Mouse (Mus musculus) E14TG2a.4 (cell line): ENCODE results near the gene Fibin.

Experiments
- H3K27me3 ChIP-seq: 2 replicates; pipeline ENCODE4 v1.6.1; 2014; ENCODE audit warnings: low read length, control low read depth; ENCODE audit not compliant: insufficient read depth
- H3K36me3 ChIP-seq: 2 replicates; pipeline ENCODE4 v1.6.1; 2014; ENCODE audit warnings: low read length, control low read depth; ENCODE audit not compliant: insufficient read depth
- H3K4me1 ChIP-seq: replicated peaks from 2 replicates; pipeline ENCODE4 v1.6.1; 2014; ENCODE audit warnings: low read depth, low read length, control low read depth
- H3K4me3 ChIP-seq: replicated peaks from 2 replicates; pipeline ENCODE4 v1.5.1; 2014; ENCODE audit warnings: mild to moderate bottlenecking, low read length
- H3K9me3 ChIP-seq: 2 replicates; pipeline ENCODE4 v1.6.1; 2014; ENCODE audit warnings: low read length, control low read depth
- CTCF ChIP-seq: conservative IDR thresholded peaks from 2 replicates; pipeline ENCODE4 v1.5.1; 2014; ENCODE audit warnings: low read length
- NANOG ChIP-seq: IDR thresholded peaks from 2 replicates; pipeline ENCODE4 v1.6.1; 2014; ENCODE audit warnings: borderline replicate concordance, low read length, mixed read lengths
- POU5F1 ChIP-seq: IDR thresholded peaks from 2 replicates; pipeline ENCODE4 v1.6.1; 2014; ENCODE audit warnings: low read length, borderline replicate concordance

Fibin gene

DNA sequence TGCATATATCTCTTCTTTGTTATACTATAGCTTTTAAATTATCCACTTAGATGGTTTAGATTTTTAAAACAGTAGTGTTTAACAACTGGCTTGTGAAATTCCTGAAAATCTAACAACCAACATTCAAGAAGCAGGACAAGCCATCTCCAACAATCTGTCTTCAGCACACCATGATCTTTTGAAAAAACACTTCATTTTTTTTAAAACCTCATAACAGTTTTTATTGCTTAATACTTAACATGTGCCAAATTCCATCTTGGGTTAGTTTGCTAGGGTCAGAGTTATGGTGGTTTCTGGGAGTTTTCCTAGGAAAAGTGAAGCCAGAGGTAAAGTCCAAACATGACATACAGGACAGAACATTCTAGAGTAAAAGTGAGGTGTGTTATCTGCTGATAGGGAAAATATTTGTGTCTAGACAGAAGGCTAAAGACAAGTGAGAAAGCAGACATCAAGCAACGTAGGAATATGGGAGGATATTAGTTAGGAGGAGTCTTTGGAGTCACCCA, 4.5 kb upstream of the Fibin start:
- Histone ChIP-seq H3K27me3 (peaks cover 8% of the 10 kb centered on the region), H3K9me3 (peaks cover under 1% of the 10 kb centered on the region; the same call in 1 of the 2 replicates), H3K4me3 (no peak overlapping the region), H3K4me1 (peaks cover 2% of the 10 kb centered on the region; the same call in 1 of the 2 replicates), H3K36me3 (no peaks in the 10 kb centered on the region)
- no peak for TF ChIP-seq POU5F1
- no peak for TF ChIP-seq NANOG
- no peak for TF ChIP-seq CTCF

DNA sequence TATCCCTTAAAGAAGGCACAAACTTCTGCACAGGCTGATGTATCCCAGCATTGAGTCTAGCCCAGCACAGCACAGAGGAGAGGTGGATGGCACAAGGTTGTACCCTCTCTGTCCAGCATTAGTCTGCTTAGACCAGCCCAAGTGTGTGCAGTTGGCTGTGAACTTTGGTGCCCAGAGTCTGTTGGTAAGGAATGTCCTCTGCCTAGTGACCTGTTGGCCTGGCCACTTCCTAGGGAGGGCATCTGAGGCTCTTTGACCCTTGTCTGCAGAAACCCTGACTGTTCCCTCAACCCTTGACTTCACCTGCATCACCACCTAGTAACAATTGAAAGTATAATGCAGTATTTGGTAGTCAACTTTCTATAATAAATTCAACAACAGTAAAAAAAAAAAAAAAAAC, 2.4 kb upstream of the Fibin start:
- TF ChIP-seq POU5F1 = no peak
- TF ChIP-seq CTCF = no peak
- no peak for TF ChIP-seq NANOG
- peaks cover 15% of the 10 kb centered on the region for H3K27me3 ChIP-seq

DNA sequence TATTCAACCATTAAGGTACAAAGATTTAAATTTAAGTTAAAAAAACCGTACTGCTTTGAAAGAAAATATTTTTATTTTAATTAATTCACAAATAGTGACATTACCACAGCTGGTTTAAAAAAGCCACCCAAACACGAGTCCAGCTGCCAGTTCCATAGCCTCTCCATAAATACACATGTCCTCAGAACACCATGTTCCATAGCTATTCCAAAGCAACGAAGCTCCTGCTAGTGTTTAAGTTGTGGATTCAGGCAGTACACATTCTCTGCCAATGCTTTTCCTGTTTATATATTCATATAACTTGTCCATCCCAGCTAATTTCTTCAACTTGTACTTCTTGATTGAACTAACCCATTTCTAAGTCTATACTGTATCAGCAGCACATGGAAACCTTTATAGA, 872 bp upstream of the Fibin start:
- Histone ChIP-seq H3K27me3 (peaks cover 15% of the 10 kb centered on the region), H3K9me3 (peaks cover 6% of the 10 kb centered on the region), H3K4me3 (no peak overlapping the region), H3K4me1 (peaks cover 6% of the 10 kb centered on the region; the same call in 1 of the 2 replicates), H3K36me3 (no peaks in the 10 kb centered on the region)
- TF ChIP-seq NANOG (no peak), CTCF (no peak), POU5F1 (no peak)

More for the DNA sequence above, 2.4 kb upstream of the Fibin start:
- no peaks in the 10 kb centered on the region for H3K36me3 ChIP-seq
- peaks cover 6% of the 10 kb centered on the region for H3K9me3 ChIP-seq
- H3K4me1 ChIP-seq = peaks cover 6% of the 10 kb centered on the region; the same call in 1 of the 2 replicates
- H3K4me3 ChIP-seq = no peak overlapping the region

DNA sequence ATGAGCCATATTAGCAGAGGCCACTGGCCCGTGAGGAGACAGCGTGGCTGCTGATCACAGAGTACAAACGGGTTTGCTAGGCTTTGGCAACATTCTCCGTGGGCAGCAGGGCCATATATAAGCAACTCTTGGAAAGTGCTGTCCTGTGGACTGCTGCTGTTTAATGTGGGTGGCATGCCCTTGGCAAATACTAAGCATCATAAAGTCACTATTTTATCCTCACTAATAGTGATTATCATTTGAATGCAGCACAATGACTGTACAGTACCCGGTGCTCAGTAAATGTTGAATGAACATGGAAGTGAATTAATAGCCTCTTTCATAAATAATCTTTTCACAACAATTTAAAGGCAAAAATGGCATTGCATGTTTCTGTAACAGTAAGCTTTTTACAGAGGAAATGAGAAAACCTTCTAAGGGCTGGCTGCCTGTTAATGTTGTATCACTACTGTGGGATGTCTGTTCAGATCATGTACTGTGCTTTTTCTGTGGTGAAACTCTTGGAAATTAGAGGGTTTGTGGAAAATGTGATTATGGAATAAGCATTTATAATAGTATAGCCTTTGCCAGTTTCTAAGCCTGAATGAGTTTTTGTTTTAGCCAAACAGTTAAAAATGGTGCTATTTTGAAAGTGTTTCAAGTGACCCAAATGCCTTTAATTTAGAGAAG, 9.5 kb downstream of the Fibin start:
- Histone ChIP-seq H3K36me3 (no peaks in the 10 kb centered on the region), H3K4me1 (no peaks in the 10 kb centered on the region), H3K27me3 (no peaks in the 10 kb centered on the region), H3K9me3 (no peaks in the 10 kb centered on the region), H3K4me3 (no peak overlapping the region)
- TF ChIP-seq POU5F1 (no peak), NANOG (no peak), CTCF (no peak)

DNA sequence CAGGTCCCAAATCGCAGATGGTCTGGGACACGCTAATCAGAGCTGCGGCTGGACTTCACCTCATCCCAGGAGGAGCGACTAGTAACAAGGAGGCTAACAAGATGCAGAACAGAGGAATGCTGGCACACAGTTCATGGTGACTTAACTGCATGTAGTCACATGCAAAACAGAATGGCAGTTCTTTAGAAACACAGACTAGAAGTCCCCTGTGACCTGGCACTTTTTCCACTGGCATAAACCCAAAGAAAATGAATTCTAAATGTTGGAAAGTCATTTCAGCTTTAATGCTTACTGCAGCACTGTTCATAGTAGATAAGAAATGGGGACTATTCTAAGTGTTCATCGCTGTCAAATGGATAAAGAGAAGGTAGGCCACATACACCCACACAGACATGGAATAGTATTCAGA, 11.1 kb downstream of the Fibin start:
- Histone ChIP-seq H3K4me3 (no peak overlapping the region), H3K27me3 (no peaks in the 10 kb centered on the region), H3K36me3 (no peaks in the 10 kb centered on the region), H3K9me3 (no peaks in the 10 kb centered on the region), H3K4me1 (no peaks in the 10 kb centered on the region)
- TF ChIP-seq POU5F1 = no peak
- TF ChIP-seq NANOG = no peak
- no peak for TF ChIP-seq CTCF

DNA sequence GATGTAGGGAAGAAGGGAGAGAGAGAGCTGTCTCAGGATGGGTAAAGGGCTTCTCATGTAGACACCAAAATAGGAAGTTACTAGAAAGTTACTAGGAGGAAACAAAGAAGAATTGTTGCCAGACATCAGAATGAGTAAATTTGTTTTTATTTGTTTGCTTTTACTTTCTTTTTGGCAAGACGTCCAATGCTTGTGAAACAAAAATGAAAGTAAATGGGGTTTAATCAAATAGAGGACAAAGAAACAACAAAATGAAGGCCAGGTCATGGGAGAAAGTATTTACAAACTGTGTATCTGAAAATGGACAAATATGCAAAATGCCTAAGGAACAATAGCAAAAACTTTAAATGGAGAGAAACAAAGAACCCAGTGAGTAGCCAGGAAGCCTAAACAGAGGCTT, 11.6 kb downstream of the Fibin start:
- H3K9me3 ChIP-seq = no peaks in the 10 kb centered on the region
- no peaks in the 10 kb centered on the region for H3K4me1 ChIP-seq
- no peaks in the 10 kb centered on the region for H3K27me3 ChIP-seq
- no peak overlapping the region for H3K4me3 ChIP-seq
- TF ChIP-seq CTCF (no peak), POU5F1 (no peak), NANOG (no peak)
- no peaks in the 10 kb centered on the region for H3K36me3 ChIP-seq

DNA sequence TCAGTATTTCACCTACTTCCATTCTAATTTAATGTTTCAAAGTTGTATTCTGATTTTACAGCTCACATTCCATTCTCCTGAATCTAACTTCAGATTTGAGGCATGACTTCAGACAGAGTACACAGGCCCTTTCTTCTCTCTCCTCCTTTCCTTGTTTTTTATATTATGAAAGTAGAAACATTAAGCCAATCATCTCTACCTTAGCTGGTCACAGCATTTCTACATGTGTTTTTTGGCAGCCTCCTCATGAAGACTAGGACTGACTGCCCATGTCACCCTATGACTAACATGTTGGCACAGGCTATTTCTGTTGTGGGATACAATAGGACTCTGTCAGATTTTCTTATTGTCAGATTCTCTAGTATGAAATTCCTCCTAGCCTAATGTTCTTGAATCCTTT, 34.0 kb downstream of the Fibin start:
- Histone ChIP-seq H3K4me3 (no peak overlapping the region), H3K27me3 (no peaks in the 10 kb centered on the region), H3K9me3 (no peaks in the 10 kb centered on the region), H3K4me1 (no peaks in the 10 kb centered on the region), H3K36me3 (no peaks in the 10 kb centered on the region)
- TF ChIP-seq CTCF (no peak), NANOG (no peak), POU5F1 (no peak)

DNA sequence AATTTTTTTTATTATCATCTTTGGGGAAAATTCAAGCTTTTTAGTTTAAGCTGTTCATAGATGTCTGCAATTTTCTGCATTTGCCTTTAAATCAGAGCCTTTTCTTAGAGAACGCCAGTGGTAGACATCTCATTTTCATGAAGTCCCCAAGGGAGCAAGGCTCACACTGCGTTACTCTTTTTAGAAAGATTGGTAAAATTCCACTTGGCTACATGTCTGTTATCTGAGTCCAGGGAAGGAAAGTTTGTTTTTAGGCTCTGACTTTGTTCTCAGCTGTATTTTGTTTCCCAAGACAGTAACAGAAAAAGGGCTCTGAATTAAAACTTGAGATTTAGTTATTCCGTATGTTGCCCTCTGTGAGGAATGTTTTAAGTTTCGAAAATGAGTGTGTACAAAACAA, 43.0 kb downstream of the Fibin start:
- no peak for TF ChIP-seq CTCF
- no peak for TF ChIP-seq NANOG
- TF ChIP-seq POU5F1 = no peak
- Histone ChIP-seq H3K4me1 (no peaks in the 10 kb centered on the region), H3K36me3 (no peaks in the 10 kb centered on the region), H3K27me3 (no peaks in the 10 kb centered on the region), H3K9me3 (no peaks in the 10 kb centered on the region), H3K4me3 (no peak overlapping the region)

DNA sequence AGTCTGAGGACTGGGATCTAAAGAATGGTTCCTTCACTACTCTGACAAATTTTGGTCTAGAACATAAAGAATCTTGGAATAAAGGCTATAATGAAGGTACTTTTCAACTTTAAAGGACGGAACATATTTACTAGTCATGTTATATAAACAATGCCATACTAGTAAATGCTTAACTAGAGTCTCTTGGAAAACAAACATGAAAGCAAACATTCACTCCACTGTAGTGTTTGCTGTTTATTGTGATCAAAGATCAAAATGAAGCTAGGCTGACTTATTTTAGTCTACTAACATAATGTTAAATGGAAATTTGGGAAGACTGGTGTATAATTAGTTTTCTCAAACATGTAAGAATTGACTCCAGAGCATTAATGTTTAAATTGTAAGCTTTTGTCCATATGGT, 43.7 kb downstream of the Fibin start:
- no peaks in the 10 kb centered on the region for H3K36me3 ChIP-seq
- no peaks in the 10 kb centered on the region for H3K4me1 ChIP-seq
- no peaks in the 10 kb centered on the region for H3K27me3 ChIP-seq
- H3K4me3 ChIP-seq = no peak overlapping the region
- H3K9me3 ChIP-seq = no peaks in the 10 kb centered on the region
- TF ChIP-seq NANOG (no peak), CTCF (no peak), POU5F1 (no peak)
